Mouse (Mus musculus): Measurements from ENCODE around the gene Setd1a. TPM values are rescaled to one million over a fixed set of nuclear protein-coding genes. Genes with fewer than 3 reads are reported as not detected.

Setd1a gene
- polyA plus RNA-seq, 1 experiment from 2014 or later = 22.0 TPM

- H3K4me2 ChIP-seq (ENCODE audit: low read depth, low read length) = no peak overlapping the region
- WGBS = 47% methylated on average over 12 of the region's 13 CpGs
Observed at GRCm38 (mm10) chr7:127768346-127768996, 8.0 kb upstream of the Setd1a start.

DNA sequence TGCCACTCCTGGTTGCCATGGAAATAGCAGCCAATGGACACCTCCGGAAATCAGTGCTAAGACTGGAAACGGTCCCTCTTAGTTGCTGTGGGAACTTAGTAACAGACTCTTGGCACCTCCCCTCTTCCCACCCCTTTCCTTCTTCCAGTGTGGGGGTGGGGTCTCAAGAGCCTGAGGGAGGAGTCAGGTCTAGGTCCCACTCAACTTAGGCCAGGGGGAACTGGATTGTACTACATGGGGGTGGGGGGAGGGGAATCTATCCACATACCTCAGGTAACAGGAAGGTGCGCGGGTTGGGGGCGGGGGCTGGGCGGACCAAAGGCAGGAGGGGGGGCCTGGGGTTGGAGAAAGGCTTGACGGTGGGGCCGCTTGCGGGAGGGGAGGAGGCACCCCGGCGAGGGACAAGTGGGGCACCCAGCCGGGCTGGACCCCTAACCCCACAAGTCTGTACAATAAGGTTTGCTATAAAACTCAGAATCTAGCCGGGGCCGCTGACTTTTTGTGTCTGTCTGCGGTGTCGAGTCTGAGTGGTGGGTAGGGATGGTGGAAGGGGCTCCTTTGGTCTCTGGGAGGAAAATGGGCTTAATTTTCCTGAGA, 7.4 kb upstream of the Setd1a start:
- Histone ChIP-seq H3K27me3 (ENCODE audit: control insufficient read depth, insufficient read depth, low read length) (no peaks in the 10 kb centered on the region), H3K4me1 (ENCODE audit: control insufficient read depth, insufficient read depth, low read length) (peaks cover 2% of the 10 kb centered on the region; the same call in 1 of the 2 replicates)
- peak; percentile 96 for DNase-seq (ENCODE audit: low spot score)

More at GRCm38 (mm10) chr7:127768346-127768996, 8.0 kb upstream of the Setd1a start:
- Histone ChIP-seq H3K4me3 (ENCODE audit: low read depth, low read length) (no peak overlapping the region; the same call in 1 of the 2 replicates), H3K27ac (replicated peaks; ENCODE audit: low read depth, low read length) (0 out of 2 replicates have a peak overlapping the region, but pooled peaks have one; percentile 2), H3K4me1 (ENCODE audit: control insufficient read depth, insufficient read depth, low read length) (peaks cover 2% of the 10 kb centered on the region; the same call in 1 of the 2 replicates), H3K27me3 (ENCODE audit: control insufficient read depth, insufficient read depth, low read length) (no peaks in the 10 kb centered on the region), H3K36me3 (replicated peaks; ENCODE audit: control insufficient read depth, insufficient read depth, low read depth, low read length) (peaks cover 7% of the 10 kb centered on the region), H3K9ac (replicated peaks; ENCODE audit: low read length) (no peak overlapping the region), H3K9me3 (replicated peaks; ENCODE audit: control insufficient read depth, low read length) (no peaks in the 10 kb centered on the region)
- ATAC-seq (replicated peaks; ENCODE audit: insufficient number of reproducible peaks, low FRiP score, low TSS enrichment, low read depth) = peak; percentile 60
- no peak for DNase-seq (ENCODE audit: low spot score)

GRCm38 (mm10) chr7:127769651-127770038, 6.8 kb upstream of the Setd1a start, which contains the start of gene Orai3:
Gene Orai3, plus strand, starts transcription at chr7:127769815.
- DNase-seq (ENCODE audit: low spot score) (peak; percentile 87), ATAC-seq (replicated peaks; ENCODE audit: insufficient number of reproducible peaks, low FRiP score, low TSS enrichment, low read depth) (peak; percentile 61)
- Histone ChIP-seq H3K4me1 (ENCODE audit: control insufficient read depth, insufficient read depth, low read length) (peaks cover 2% of the 10 kb centered on the region; the same call in 1 of the 2 replicates), H3K9me3 (replicated peaks; ENCODE audit: control insufficient read depth, low read length) (no peaks in the 10 kb centered on the region), H3K36me3 (replicated peaks; ENCODE audit: control insufficient read depth, insufficient read depth, low read depth, low read length) (peaks cover 7% of the 10 kb centered on the region), H3K27ac (replicated peaks; ENCODE audit: low read depth, low read length) (peak within 1 kb of the TSS; percentile 87), H3K4me2 (ENCODE audit: low read depth, low read length) (peak within 1 kb of the TSS; percentile 81), H3K4me3 (ENCODE audit: low read depth, low read length) (peak within 1 kb of the TSS; percentile 47), H3K9ac (replicated peaks; ENCODE audit: low read length) (peak within 1 kb of the TSS; percentile 72), H3K27me3 (ENCODE audit: control insufficient read depth, insufficient read depth, low read length) (no peaks in the 10 kb centered on the region)
- under 1% methylated on average over 24 of the region's 24 CpGs for WGBS

More for the DNA sequence above, 7.4 kb upstream of the Setd1a start:
- peaks cover 7% of the 10 kb centered on the region for H3K36me3 ChIP-seq (replicated peaks; ENCODE audit: control insufficient read depth, insufficient read depth, low read depth, low read length)
- WGBS = 1% methylated on average over 16 of the region's 16 CpGs
- H3K4me3 ChIP-seq (ENCODE audit: low read depth, low read length) = peak overlapping the region; percentile 47
- peak overlapping the region; percentile 81 for H3K4me2 ChIP-seq (ENCODE audit: low read depth, low read length)
- peak overlapping the region; percentile 87 for H3K27ac ChIP-seq (replicated peaks; ENCODE audit: low read depth, low read length)
- H3K9me3 ChIP-seq (replicated peaks; ENCODE audit: control insufficient read depth, low read length) = no peaks in the 10 kb centered on the region
- ATAC-seq (replicated peaks; ENCODE audit: insufficient number of reproducible peaks, low FRiP score, low TSS enrichment, low read depth) = peak; percentile 84
- peak overlapping the region; percentile 72 for H3K9ac ChIP-seq (replicated peaks; ENCODE audit: low read length)

DNA sequence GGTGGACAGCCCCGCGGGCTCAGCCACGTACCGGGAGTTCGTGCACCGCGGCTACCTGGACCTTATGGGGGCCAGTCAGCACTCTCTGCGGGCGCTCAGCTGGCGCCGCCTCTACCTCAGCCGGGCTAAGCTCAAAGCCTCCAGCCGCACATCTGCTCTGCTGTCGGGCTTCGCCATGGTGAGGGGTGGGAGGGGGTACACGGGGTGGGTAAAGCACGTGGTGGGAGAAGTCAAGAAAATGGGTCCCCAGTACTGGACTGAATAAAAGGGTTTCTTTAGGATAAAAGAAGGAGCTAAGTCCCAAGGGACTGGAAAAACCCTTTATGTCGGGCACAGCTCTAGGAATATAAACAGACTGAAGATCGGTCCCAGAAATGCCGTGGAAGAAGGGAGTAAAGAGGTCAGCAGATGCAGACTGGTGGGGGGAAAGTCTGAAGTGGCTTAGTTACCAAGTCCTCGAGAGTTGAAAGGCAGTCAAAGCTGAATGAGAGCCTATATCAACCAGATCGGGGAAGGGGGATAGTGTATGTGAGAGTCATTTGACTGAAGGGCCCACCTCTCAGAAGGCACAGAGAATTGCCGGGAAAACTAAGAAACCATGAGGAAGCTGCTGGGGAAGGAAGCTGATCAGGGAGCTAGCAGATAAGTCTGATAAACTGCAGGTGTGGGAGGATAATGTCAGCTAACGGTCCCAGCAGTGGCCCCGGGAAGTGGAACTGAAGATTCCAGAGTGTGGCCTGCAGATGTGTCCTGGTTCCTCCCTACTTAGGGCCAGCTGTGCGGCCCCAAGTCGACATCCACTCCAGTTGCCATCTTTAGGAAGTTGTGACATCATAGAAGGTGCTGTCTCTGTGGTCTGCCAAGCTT, 6.2 kb upstream of the Setd1a start:
- Histone ChIP-seq H3K4me1 (ENCODE audit: control insufficient read depth, insufficient read depth, low read length) (peaks cover 2% of the 10 kb centered on the region; the same call in 1 of the 2 replicates), H3K36me3 (replicated peaks; ENCODE audit: control insufficient read depth, insufficient read depth, low read depth, low read length) (peaks cover 7% of the 10 kb centered on the region), H3K4me2 (ENCODE audit: low read depth, low read length) (peak overlapping the region; percentile 81), H3K9me3 (replicated peaks; ENCODE audit: control insufficient read depth, low read length) (no peaks in the 10 kb centered on the region), H3K27ac (replicated peaks; ENCODE audit: low read depth, low read length) (peak overlapping the region; percentile 87), H3K4me3 (ENCODE audit: low read depth, low read length) (peak overlapping the region; percentile 47), H3K27me3 (ENCODE audit: control insufficient read depth, insufficient read depth, low read length) (no peaks in the 10 kb centered on the region), H3K9ac (replicated peaks; ENCODE audit: low read length) (peak overlapping the region; percentile 72)
- DNase-seq (ENCODE audit: low spot score) (peak; percentile 54), ATAC-seq (replicated peaks; ENCODE audit: insufficient number of reproducible peaks, low FRiP score, low TSS enrichment, low read depth) (peak; percentile 16; the same call in 1 of the 2 replicates)
- 4% methylated on average over 27 of the region's 27 CpGs for WGBS

- peak overlapping the region; percentile 81; the same call in 1 of the 2 replicates for H3K4me2 ChIP-seq (ENCODE audit: low read depth, low read length)
- no peak overlapping the region for H3K4me3 ChIP-seq (ENCODE audit: low read depth, low read length)
- no peaks in the 10 kb centered on the region; the same call in 1 of the 2 replicates for H3K36me3 ChIP-seq (replicated peaks; ENCODE audit: control insufficient read depth, insufficient read depth, low read depth, low read length)
- H3K9ac ChIP-seq (replicated peaks; ENCODE audit: low read length) = no peak overlapping the region
- no peaks in the 10 kb centered on the region for H3K27me3 ChIP-seq (ENCODE audit: control insufficient read depth, insufficient read depth, low read length)
- peaks cover 2% of the 10 kb centered on the region; the same call in 1 of the 2 replicates for H3K4me1 ChIP-seq (ENCODE audit: control insufficient read depth, insufficient read depth, low read length)
- WGBS = 81% methylated on average over 5 of the region's 5 CpGs
- DNase-seq (ENCODE audit: low spot score) (no peak), ATAC-seq (replicated peaks; ENCODE audit: insufficient number of reproducible peaks, low FRiP score, low TSS enrichment, low read depth) (no peak)
- H3K9me3 ChIP-seq (replicated peaks; ENCODE audit: control insufficient read depth, low read length) = no peaks in the 10 kb centered on the region
- H3K27ac ChIP-seq (replicated peaks; ENCODE audit: low read depth, low read length) = no peak overlapping the region
Observed at GRCm38 (mm10) chr7:127771262-127771661, 5.2 kb upstream of the Setd1a start.

- Histone ChIP-seq H3K4me2 (ENCODE audit: low read depth, low read length) (no peak overlapping the region), H3K27ac (replicated peaks; ENCODE audit: low read depth, low read length) (no peak overlapping the region), H3K27me3 (ENCODE audit: control insufficient read depth, insufficient read depth, low read length) (no peaks in the 10 kb centered on the region), H3K4me1 (ENCODE audit: control insufficient read depth, insufficient read depth, low read length) (peaks cover 2% of the 10 kb centered on the region; the same call in 1 of the 2 replicates), H3K4me3 (ENCODE audit: low read depth, low read length) (no peak overlapping the region), H3K9ac (replicated peaks; ENCODE audit: low read length) (no peak overlapping the region), H3K9me3 (replicated peaks; ENCODE audit: control insufficient read depth, low read length) (no peaks in the 10 kb centered on the region), H3K36me3 (replicated peaks; ENCODE audit: control insufficient read depth, insufficient read depth, low read depth, low read length) (no peaks in the 10 kb centered on the region; the same call in 1 of the 2 replicates)
- ATAC-seq (replicated peaks; ENCODE audit: insufficient number of reproducible peaks, low FRiP score, low TSS enrichment, low read depth) (no peak), DNase-seq (ENCODE audit: low spot score) (no peak)
- WGBS = 80% methylated on average over 3 of the region's 3 CpGs
Observed at GRCm38 (mm10) chr7:127772080-127772479, 4.4 kb upstream of the Setd1a start.

DNA sequence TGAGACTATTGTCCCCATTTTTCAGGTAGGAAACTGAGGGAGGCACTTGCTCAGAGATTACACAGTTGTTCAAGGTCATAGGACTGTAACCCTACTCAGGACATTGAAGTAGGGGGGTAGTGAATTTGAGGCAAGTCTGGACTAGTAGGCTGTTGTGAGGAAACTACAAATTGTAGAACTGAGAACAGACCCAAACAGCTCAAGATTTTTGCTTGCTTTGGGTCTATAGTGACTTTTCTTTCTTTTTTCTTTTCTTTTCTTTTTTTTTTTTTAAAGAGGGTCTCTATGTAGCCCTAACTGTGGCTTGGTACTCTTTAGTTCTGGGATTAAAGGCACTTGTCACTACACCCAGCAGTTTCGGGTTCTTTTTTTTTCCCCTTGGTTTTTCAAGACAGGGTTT, 3.9 kb upstream of the Setd1a start:
- H3K4me2 ChIP-seq (ENCODE audit: low read depth, low read length) = no peak overlapping the region
- H3K4me3 ChIP-seq (ENCODE audit: low read depth, low read length) = no peak overlapping the region
- H3K9me3 ChIP-seq (replicated peaks; ENCODE audit: control insufficient read depth, low read length) = no peaks in the 10 kb centered on the region
- H3K4me1 ChIP-seq (ENCODE audit: control insufficient read depth, insufficient read depth, low read length) = peaks cover 2% of the 10 kb centered on the region; the same call in 1 of the 2 replicates
- no peaks in the 10 kb centered on the region; the same call in 1 of the 2 replicates for H3K36me3 ChIP-seq (replicated peaks; ENCODE audit: control insufficient read depth, insufficient read depth, low read depth, low read length)
- ATAC-seq (replicated peaks; ENCODE audit: insufficient number of reproducible peaks, low FRiP score, low TSS enrichment, low read depth) (no peak), DNase-seq (ENCODE audit: low spot score) (no peak)
- H3K27ac ChIP-seq (replicated peaks; ENCODE audit: low read depth, low read length) = no peak overlapping the region
- H3K27me3 ChIP-seq (ENCODE audit: control insufficient read depth, insufficient read depth, low read length) = no peaks in the 10 kb centered on the region
- H3K9ac ChIP-seq (replicated peaks; ENCODE audit: low read length) = no peak overlapping the region
- 79% methylated on average over 1 of the region's 1 CpGs for WGBS

Data from embryonic facial prominence, embryonic 11.5 days (tissue).